Mouse (Mus musculus) embryonic facial prominence, embryonic 14.5 days (tissue): ENCODE data around the gene Efcc1. TPM values are rescaled to one million over a fixed set of nuclear protein-coding genes. Genes with fewer than 3 reads are reported as not detected.
A peak's percentile ranks its signal among the peaks of the same experiment; 100 is the strongest.

Experiments used
- ATAC-seq: fragments of 200-750 bp; cut with Nextera tagmentation; 2 replicates; pipeline ENCODE4 v1.8.0; 2017; ENCODE audit warnings: low read depth, moderate number of reproducible peaks, moderate TSS enrichment
- DNase-seq: peaks from one replicate; pipeline ENCODE4 v3.0.0-alpha.2; 2015; ENCODE audit warnings: low spot score
- H3K27ac ChIP-seq: fragments of 300-500 bp; sonication (generic); replicated peaks from 2 replicates; pipeline ENCODE4 v1.5.1; 2014; ENCODE audit warnings: low read depth, mild to moderate bottlenecking, low read length, moderate library complexity
- H3K27me3 ChIP-seq: fragments of 300-500 bp; sonication (generic); replicated peaks from 2 replicates; pipeline ENCODE4 v1.6.1; 2014; ENCODE audit warnings: low read length; ENCODE audit not compliant: control insufficient read depth, insufficient read depth
- H3K36me3 ChIP-seq: fragments of 300-500 bp; sonication (generic); 2 replicates; pipeline ENCODE4 v1.6.1; 2014; ENCODE audit warnings: low read length, mixed read lengths; ENCODE audit not compliant: control insufficient read depth, insufficient read depth
- H3K4me1 ChIP-seq: fragments of 300-500 bp; sonication (generic); 2 replicates; pipeline ENCODE4 v1.6.1; 2014; ENCODE audit warnings: antibody characterized with exemption, low read length; ENCODE audit not compliant: control insufficient read depth, insufficient read depth
- H3K4me2 ChIP-seq: fragments of 300-500 bp; sonication (generic); 2 replicates; pipeline ENCODE4 v1.6.1; 2014; ENCODE audit warnings: low read depth, mild to moderate bottlenecking, low read length, moderate library complexity, mixed read lengths
- H3K4me3 ChIP-seq: fragments of 300-500 bp; sonication (generic); 2 replicates; pipeline ENCODE4 v1.5.1; 2014; ENCODE audit warnings: low read depth, mild to moderate bottlenecking, low read length
- H3K9ac ChIP-seq: fragments of 300-500 bp; sonication (generic); 2 replicates; pipeline ENCODE4 v1.6.1; 2014; ENCODE audit warnings: low read depth, mild to moderate bottlenecking, low read length, moderate library complexity, mixed read lengths
- H3K9me3 ChIP-seq: fragments of 300-500 bp; sonication (generic); 2 replicates; pipeline ENCODE4 v1.6.1; 2016; ENCODE audit warnings: low read length; ENCODE audit not compliant: control insufficient read depth
- WGBS: fragments of 180-500 bp; shearing (Covaris S2); extraction: QIAGEN DNeasy Blood & Tissue Kit; methylation state at CpG from one replicate; pipeline ENCODE4 v1.1.7; 2014; 5-methylcytosine and 5-hydroxymethylcytosine counted together
- polyA plus RNA-seq: library from polyadenylated mRNA; unstranded; fragments of >200 nt; fragmentation: Nextera tagmentation; extraction: Ambion mirVana; gene quantifications from 2 replicates; pipeline ENCODE4 v1.2.1, GENCODE M21; 2014

Efcc1 gene
- 1.5 and 1.9 TPM in 2 replicates for polyA plus RNA-seq

- 0% methylated on average over 10 of the region's 90 CpGs for WGBS
- no peaks in the 10 kb centered on the region for H3K9me3 ChIP-seq
- peaks cover 7% of the 10 kb centered on the region; the same call in 1 of the 2 replicates for H3K4me1 ChIP-seq
- H3K9ac ChIP-seq = peak within 1 kb of the TSS; percentile 64
- DNase-seq = peak; percentile 39
- peaks cover 59% of the 10 kb centered on the region for H3K27me3 ChIP-seq
- peak; percentile 77 for ATAC-seq
- H3K36me3 ChIP-seq = no peaks in the 10 kb centered on the region
- peak within 1 kb of the TSS; percentile 97 for H3K4me2 ChIP-seq
- peak within 1 kb of the TSS; percentile 48 for H3K4me3 ChIP-seq
- H3K27ac ChIP-seq = no peak within 1 kb of the TSS
Observed at GRCm38 (mm10) chr6:87730591-87731462, at the start of gene Efcc1. TSS of gene Efcc1 (plus strand) at chr6:87730869.

- DNase-seq (no peak), ATAC-seq (no peak)
- WGBS = 83% methylated on average over 3 of the region's 3 CpGs
- Histone ChIP-seq H3K27me3 (no peaks in the 10 kb centered on the region), H3K9me3 (no peaks in the 10 kb centered on the region), H3K9ac (no peak overlapping the region), H3K27ac (no peak overlapping the region), H3K4me3 (no peak overlapping the region), H3K4me2 (no peak overlapping the region), H3K4me1 (no peaks in the 10 kb centered on the region), H3K36me3 (no peaks in the 10 kb centered on the region)
Observed at GRCm38 (mm10) chr6:87695947-87696346, 34.7 kb upstream of the Efcc1 start.

DNA sequence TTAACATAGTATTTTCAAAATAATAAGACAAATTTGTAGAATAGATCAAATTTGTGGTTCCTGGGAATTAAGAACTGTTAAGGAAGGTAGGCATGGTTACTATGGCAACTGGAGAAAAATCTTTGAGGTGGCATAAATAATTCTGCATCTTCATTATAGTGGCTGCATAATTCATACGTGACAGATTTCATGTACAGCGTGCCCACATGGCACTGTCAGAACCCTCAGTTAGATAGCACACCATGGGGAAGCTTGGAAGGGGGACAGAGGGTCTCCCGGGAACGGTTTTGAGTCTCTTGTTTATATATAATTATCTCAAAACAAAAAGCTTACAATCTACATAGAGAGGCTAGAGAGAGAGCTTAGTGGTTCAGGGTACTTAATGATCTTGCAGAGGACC is 34.1 kb upstream of the Efcc1 start:
- DNase-seq = no peak
- ATAC-seq = no peak
- no peak overlapping the region for H3K9ac ChIP-seq
- no peak overlapping the region for H3K27ac ChIP-seq
- 92% methylated on average over 4 of the region's 4 CpGs for WGBS
- no peaks in the 10 kb centered on the region for H3K4me1 ChIP-seq
- no peaks in the 10 kb centered on the region for H3K9me3 ChIP-seq
- no peak overlapping the region for H3K4me3 ChIP-seq
- H3K4me2 ChIP-seq = no peak overlapping the region
- no peaks in the 10 kb centered on the region for H3K27me3 ChIP-seq
- no peaks in the 10 kb centered on the region for H3K36me3 ChIP-seq

DNA sequence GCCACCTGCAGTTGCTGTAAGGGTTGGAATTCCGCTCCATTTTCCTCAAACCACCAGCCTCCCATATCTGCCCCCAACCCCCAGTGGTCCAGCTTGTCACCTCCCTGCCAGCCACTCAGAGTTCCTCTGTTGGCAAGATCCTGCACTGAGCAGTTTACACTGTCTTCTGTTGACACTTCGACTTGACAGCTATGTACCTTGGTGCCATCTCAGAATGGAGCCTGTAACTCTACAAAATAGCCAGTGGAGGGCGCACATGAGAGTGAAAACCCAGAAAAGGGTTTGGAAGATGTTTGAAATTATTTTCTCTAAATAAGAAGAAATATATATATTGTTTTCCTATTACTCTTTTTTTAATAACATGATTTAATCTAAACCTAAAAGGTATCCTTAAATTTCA is 24.4 kb upstream of the Efcc1 start:
- 46% methylated on average over 3 of the region's 3 CpGs for WGBS
- Histone ChIP-seq H3K4me1 (no peaks in the 10 kb centered on the region), H3K4me3 (no peak overlapping the region), H3K27me3 (no peaks in the 10 kb centered on the region), H3K9me3 (no peaks in the 10 kb centered on the region), H3K4me2 (no peak overlapping the region), H3K36me3 (no peaks in the 10 kb centered on the region), H3K27ac (no peak overlapping the region), H3K9ac (no peak overlapping the region)
- DNase-seq = no peak
- no peak for ATAC-seq

- no peaks in the 10 kb centered on the region for H3K36me3 ChIP-seq
- no peak overlapping the region for H3K9ac ChIP-seq
- no peaks in the 10 kb centered on the region for H3K4me1 ChIP-seq
- no peaks in the 10 kb centered on the region for H3K27me3 ChIP-seq
- H3K4me3 ChIP-seq = no peak overlapping the region
- WGBS = 81% methylated on average over 4 of the region's 4 CpGs
- no peak overlapping the region for H3K27ac ChIP-seq
- no peak overlapping the region for H3K4me2 ChIP-seq
- no peak for DNase-seq
- no peaks in the 10 kb centered on the region for H3K9me3 ChIP-seq
- ATAC-seq = no peak
Observed at GRCm38 (mm10) chr6:87712311-87712710, 18.4 kb upstream of the Efcc1 start.

GRCm38 (mm10) chr6:87714091-87714490 is 16.6 kb upstream of the Efcc1 start:
- Histone ChIP-seq H3K27ac (no peak overlapping the region), H3K9ac (no peak overlapping the region), H3K4me2 (no peak overlapping the region), H3K27me3 (no peaks in the 10 kb centered on the region), H3K4me3 (no peak overlapping the region), H3K36me3 (no peaks in the 10 kb centered on the region), H3K4me1 (no peaks in the 10 kb centered on the region), H3K9me3 (no peaks in the 10 kb centered on the region)
- no peak for DNase-seq
- ATAC-seq = no peak
- WGBS = 70% methylated on average over 4 of the region's 4 CpGs

GRCm38 (mm10) chr6:87722631-87723030 is 8.0 kb upstream of the Efcc1 start:
- Histone ChIP-seq H3K9ac (no peak overlapping the region), H3K27me3 (no peaks in the 10 kb centered on the region), H3K27ac (no peak overlapping the region), H3K36me3 (no peaks in the 10 kb centered on the region), H3K4me2 (no peak overlapping the region), H3K4me3 (no peak overlapping the region), H3K4me1 (0 out of 2 replicates have a peak, but pooled peaks cover 3% of the 10 kb centered on the region), H3K9me3 (no peaks in the 10 kb centered on the region)
- WGBS = 7% methylated on average over 13 of the region's 13 CpGs
- DNase-seq = peak; percentile 85
- ATAC-seq = peak; percentile 93

DNA sequence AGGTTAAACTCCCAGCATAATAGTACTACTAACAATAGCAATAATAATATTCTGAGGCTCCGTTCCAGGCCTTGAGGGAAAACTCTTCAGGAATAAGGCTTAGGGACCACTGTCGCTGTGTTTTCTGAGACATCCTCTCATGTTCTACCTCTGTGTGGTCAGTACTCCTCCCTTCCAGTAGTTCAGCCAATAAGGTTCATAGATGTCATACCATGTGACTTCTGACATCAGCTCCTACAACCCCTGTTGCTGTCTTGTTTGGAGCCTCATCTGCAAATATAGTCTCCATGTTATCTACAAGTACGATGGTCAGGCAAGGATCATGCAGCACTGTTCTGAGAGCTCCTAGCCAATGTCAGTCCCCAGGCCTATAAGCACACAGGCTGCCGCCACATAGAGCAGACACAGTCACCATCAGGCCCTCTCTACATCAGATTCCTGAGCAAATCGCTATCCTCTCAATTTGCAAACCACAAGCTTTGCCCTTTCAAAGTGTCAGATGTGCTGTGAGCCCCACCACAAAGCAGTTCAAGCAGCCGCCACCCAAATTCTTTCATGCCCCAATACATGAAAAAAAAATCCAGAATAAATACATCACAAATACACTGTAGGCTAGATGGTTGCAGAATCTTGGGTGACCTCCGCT is 5.3 kb upstream of the Efcc1 start:
- WGBS = 76% methylated on average over 7 of the region's 7 CpGs
- no peak overlapping the region for H3K4me3 ChIP-seq
- H3K9me3 ChIP-seq = no peaks in the 10 kb centered on the region
- peaks cover 15% of the 10 kb centered on the region for H3K27me3 ChIP-seq
- no peak overlapping the region for H3K4me2 ChIP-seq
- ATAC-seq (no peak), DNase-seq (no peak)
- H3K27ac ChIP-seq = no peak overlapping the region
- H3K4me1 ChIP-seq = 0 out of 2 replicates have a peak, but pooled peaks cover 3% of the 10 kb centered on the region
- H3K36me3 ChIP-seq = no peaks in the 10 kb centered on the region
- H3K9ac ChIP-seq = no peak overlapping the region
